11 mouse cellular contexts compared by ENCODE assay signal in genomic region chr16:93794845-93795244, GRCm38 (mm10).
"Had no signal": no experiment of that assay in that cellular context is flagged by ENCODE, and none has a peak within 500 bp of the region (broad histone marks: within the 10 kb centered on the region; RNA-seq: fewer than 3 reads in every experiment).

No protein-coding gene starts in this region.

- H3K36me3 ChIP-seq: limb, embryonic 13.5 days had no signal

- H3K4me3 ChIP-seq: limb, embryonic 13.5 days; midbrain, embryonic 12.5 days; neural tube, embryonic 15.5 days had no signal

- H3K4me2 ChIP-seq: limb, embryonic 13.5 days; midbrain, embryonic 12.5 days; neural tube, embryonic 15.5 days had no signal

- ATAC-seq: midbrain, embryonic 16.5 days had no signal

- H3K4me1 ChIP-seq: neural tube, embryonic 15.5 days had no signal

- H3K27ac ChIP-seq: limb, embryonic 13.5 days; liver, embryonic 14.5 days; midbrain, embryonic 12.5 days; neural tube, embryonic 15.5 days; stomach, postnatal 0 days had no signal

- DNase-seq: kidney, adult 8-10 months; left cerebral cortex, postnatal 4 days; lung, adult 18-20 months; right cerebral cortex, adult 18-20 months; thymus, postnatal 4 days had no signal

- H3K9ac ChIP-seq: limb, embryonic 13.5 days; liver, embryonic 14.5 days; midbrain, embryonic 12.5 days; neural tube, embryonic 15.5 days had no signal

- H3K9me3 ChIP-seq: limb, embryonic 13.5 days; midbrain, embryonic 12.5 days; neural tube, embryonic 15.5 days had no signal

- H3K27me3 ChIP-seq: limb, embryonic 13.5 days; midbrain, embryonic 12.5 days; neural tube, embryonic 15.5 days had no signal
